Mouse (Mus musculus): ENCODE measurements around the gene Thoc6.

Thoc6 gene

DNA sequence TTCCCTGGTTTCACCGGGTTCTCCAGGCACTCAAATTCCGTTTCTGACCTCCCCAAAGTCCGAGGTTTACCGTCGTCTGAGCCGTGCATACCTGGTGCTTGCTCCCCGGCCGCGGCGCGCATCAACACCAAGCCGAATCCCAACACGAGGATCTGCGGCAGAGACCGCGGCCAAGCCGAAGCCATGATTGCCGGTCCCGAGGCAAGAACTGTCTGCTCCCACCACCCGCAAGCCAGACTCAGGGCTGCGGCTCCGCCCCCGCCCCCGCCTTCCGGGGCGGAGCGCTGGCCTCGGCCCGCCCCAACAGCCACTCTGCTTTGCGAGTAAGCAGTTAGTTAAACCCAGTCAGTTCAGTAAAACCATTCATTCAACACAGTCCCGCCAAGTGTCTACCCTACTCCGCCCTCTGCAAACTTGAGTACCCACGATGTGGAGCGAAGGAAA is 3.6 kb upstream of the Thoc6 start, which contains the start of gene Tnfrsf12a:
Tnfrsf12a (minus strand) TSS at position 233 of the 444 bp plus-strand sequence.
- peak; percentile 94 for DNase-seq (ENCODE audit: low read depth)

GRCm38 (mm10) chr17:23676473-23677031 is 2.9 kb upstream of the Thoc6 start:
- peak; percentile 58 for DNase-seq (ENCODE audit: low read depth)

DNA sequence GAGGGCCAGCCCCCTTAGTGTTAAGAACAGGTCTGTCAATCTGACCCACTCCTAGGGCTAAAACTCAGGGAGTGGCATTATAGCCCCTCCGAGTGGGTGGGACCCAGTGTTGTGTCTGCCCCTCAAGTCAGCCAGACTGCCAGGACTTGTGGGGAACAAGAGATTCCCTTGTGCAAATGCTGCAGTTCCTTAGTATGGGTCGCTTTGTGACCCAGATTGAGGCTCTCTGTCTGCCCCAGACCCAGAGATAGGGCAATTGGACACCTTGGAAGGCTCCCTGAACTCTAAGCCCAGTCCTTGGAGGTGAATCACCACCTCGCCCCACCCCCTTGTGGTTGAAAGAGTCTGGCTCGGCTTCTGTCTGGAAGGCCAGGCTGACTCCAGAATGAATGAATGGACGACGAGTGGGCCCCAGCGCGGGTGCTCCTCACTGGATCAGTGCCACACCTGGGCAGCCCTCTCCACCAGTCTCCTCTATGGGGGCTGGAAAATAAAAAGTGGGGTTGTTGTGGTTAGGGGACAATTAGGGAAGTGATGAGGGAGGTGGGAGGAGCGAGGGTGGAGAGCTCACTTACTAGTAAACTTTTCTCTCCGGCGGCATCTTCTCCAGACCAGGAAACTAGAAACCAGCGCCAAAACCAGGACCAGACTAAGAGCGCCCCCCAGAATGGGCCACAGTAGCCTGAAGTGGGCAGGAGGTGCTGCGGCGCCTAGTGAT is 2.0 kb upstream of the Thoc6 start:
- DNase-seq (ENCODE audit: low read depth): peak; percentile 48

GRCm38 (mm10) chr17:23675127-23675526 is 1.4 kb upstream of the Thoc6 start:
- no peak for DNase-seq (ENCODE audit: low read depth)

DNA sequence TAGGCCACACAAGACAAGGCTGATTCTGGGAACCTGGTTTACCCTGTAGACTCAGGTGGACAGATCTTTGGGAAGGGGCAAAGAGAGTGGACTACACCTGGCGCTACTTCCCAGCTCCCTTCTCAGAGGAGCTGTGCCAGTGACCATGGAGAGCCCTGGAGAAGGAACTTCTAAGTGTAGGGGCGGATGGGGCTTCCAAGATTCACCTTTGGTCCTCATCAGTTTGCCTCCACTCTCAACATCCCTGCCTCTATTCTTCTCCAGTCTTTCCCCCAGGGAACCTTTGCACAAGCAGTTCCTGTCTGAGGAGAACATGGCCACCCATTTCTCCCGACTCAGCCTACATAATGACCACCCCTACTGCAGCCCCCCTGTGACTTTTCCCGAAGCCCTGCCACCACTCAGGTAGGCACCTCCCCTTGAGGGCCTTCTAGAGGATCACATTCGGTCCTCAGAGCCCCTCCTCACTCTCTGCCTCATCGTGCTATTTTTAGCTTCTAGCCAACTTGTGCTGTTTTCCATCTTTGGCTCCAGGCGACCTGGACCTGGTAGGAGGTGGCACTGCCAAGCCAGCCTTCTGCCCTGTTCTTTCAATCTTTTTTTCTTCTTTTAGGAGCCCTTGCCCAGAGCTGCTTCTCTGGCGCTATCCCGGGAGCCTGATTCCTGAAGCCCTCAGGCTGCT is 730 bp upstream of the Thoc6 start:
- no peak for DNase-seq (ENCODE audit: low read depth)

DNA sequence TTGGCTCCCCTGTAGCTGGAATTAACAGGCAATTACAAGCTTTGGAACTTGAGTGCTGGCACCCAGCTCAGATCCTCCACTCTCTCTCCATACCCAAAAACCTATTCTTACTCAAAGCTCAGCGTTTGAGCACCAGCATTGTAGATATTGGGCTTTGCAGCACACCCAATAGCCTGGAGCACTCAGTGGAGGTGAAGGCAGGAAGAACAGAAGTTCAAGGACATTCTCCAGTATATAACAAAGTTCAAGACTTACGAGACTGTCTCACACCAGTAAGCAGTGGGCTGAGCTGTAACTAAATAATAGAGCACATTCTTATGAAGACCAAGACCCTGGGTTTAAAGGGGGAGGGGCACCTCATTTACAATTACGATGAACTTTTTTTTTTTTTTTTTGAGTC is 921 bp downstream of the Thoc6 start:
- no peak for DNase-seq (ENCODE audit: low read depth)

DNA sequence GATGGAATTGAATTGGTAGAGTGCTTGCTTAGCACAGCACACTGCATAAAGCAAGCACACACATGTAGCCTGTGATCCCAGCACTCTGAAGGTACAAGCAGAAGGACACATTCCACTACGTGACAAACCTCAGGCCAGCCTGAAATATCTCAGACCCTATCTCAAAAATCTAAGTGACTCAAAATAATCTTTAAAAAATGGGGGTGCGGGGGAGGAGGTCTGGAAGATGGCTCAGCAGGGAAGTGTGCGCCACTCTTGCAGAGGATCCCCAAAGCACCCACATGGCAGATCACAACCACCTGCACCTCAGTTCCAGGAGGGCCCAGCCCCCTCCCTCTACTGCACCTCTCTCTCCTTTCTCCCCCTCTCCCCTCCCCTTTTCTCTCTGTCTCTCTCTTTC is 2.2 kb downstream of the Thoc6 start:
- DNase-seq (ENCODE audit: low read depth): no peak

GRCm38 (mm10) chr17:23670516-23671074 is 3.1 kb downstream of the Thoc6 start:
- no peak for DNase-seq (ENCODE audit: low read depth)

DNA sequence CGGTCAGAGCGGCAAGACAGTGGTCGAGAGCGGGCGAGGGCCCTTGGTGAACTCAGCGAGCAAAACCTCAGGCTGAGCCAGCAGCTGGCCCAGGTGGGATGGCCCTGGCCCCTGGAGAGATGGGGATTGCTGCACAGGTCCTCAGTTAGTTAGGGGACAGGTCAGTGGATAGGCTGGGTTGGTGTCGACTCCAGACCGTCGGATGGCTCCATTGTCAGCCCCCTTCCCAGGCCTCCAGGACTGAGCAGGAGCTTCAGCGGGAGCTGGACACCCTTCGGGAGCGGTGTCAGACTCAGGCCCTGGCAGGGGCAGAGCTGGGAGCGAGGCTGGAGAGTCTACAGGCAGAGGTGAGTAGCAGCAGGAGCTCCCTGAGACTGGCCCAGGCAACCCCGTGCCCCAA is 8.2 kb downstream of the Thoc6 start:
- no peak for DNase-seq (ENCODE audit: low read depth)

DNA sequence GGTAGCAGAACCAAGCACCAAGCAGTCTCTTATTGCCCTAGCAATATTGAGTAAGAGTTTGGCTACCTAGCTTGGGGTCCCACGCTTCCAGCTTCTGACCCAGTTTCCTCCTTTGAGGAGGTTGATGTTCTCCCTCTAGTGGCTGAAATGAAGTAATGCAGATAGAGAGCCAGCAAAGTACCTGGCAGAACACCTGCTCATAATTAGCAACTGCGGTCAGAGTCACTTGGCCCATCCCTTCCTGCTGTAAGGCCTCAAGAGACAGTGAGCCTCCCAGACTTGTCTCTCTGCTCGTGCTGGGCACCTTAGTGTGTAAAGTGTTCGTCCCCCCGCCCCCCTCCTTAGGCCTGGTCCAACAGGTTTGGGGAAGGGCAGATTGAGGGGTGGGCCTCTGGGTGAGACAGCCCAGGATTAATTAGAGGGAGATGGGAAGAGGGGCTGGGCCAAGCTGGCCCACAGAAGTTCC is 9.1 kb downstream of the Thoc6 start:
- DNase-seq (ENCODE audit: low read depth): peak; percentile 73

- DNase-seq (ENCODE audit: low read depth): peak; percentile 55
Measured at GRCm38 (mm10) chr17:23661526-23661925, 12.2 kb downstream of the Thoc6 start.

GRCm38 (mm10) chr17:23660876-23661200 is 12.8 kb downstream of the Thoc6 start:
- DNase-seq (ENCODE audit: low read depth): no peak

DNA sequence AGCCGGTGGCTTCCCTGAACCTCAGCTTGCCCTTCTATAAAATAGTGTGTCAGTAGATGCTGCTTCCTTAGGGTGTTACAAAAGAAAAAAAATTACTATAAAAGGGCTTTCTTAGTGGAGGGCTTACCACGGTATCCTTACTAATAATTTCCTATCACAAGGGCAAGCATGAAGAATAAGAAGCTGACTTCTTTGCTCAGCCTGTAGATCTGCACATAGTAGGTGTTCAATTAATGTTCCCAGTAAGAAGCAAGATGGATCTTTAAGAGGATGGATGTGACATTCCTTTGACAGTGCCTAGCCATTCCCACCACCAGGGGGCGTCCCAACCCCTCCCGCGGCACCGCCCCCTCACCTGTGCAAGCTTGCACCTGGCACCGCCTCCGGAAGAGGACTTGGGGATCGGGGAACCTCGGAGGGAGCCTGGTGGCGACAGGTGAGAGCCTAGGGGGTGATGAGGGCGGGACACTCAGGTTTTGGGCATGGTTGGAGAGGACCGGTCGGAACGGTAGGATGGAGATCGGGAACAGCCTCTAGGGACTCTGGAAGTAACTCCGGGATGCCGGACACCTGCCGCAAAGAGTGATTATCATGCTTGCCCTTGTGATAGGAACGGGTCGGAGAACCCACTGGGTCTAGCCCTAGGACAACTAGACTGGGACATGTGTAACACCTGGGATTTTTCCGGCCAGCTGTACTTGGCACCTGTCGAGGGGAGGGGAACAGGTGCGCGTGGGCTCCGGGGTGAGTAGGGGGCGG is 13.4 kb downstream of the Thoc6 start, which contains the start of gene Bicdl2:
Bicdl2 (plus strand) TSS at position 390 of the 759 bp plus-strand sequence.
- peak; percentile 72 for DNase-seq (ENCODE audit: low read depth)

GRCm38 (mm10) chr17:23658450-23658849 is 15.2 kb downstream of the Thoc6 start:
- DNase-seq (ENCODE audit: low read depth): no peak

- no peak for DNase-seq (ENCODE audit: low read depth)
Measured at GRCm38 (mm10) chr17:23654410-23654809, 19.3 kb downstream of the Thoc6 start.

- no peak for DNase-seq (ENCODE audit: low read depth)
Measured at GRCm38 (mm10) chr17:23654001-23654400, 19.7 kb downstream of the Thoc6 start.

DNA sequence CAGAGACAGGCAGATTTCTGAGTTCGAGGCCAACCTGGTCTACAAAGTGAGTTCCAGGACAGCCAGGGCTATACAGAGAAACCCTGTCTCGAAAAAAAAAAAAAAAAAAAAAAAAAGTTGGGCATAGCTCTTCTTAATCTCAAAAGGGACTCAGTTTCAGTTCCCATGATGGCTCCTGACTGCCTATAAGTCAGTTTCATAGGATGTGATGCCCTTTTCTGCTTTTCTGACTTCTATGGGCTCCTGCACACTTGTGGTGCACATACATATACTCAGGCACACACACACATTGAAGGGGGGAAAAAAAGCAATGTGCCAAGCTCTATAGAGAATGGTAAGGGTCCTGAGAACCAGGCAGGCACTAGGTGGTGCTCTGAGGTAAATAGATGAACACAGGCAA is 20.4 kb downstream of the Thoc6 start:
- DNase-seq (ENCODE audit: low read depth): no peak

DNA sequence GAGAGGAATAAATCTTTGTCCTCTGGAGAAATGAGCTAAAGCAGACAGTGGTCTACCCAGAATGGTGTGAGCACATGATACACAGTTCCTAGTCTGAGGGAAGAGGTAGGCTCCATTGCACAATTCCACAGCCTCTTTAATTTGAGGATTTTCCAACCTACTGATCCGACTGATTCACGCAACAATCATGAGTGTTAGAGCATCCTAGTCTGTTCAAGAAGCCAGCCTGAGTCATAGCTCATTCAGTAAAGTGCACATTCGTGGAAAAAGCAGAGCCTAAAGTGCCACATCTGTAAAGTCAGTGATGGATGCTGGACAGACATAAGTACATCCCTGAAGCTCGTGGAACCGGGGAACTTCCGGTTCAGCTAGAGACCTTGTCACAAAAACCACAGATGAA is 22.3 kb downstream of the Thoc6 start:
- DNase-seq (ENCODE audit: low read depth): no peak

DNA sequence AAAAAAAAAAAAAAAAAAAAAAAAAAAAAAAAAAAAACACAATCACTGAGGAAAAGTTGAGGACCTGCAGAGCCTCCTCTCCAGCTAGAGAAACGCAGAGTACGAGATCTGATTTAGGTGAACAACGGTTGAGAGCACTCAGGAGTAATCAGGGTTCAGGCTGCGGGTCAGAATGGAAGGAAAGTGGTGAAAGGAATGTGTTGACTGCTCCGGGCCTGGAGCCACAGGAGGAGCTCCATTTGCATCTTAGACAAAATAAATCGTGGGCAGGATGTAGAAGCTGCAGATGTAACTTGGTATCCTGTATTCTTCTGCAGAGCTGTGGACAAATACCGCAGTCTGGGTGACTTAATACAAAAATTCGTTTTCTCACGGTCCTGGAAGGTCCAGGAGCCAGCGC is 27.8 kb downstream of the Thoc6 start:
- no peak for DNase-seq (ENCODE audit: low read depth)

GRCm38 (mm10) chr17:23644613-23645495 is 28.8 kb downstream of the Thoc6 start, which contains the start of gene Mmp25:
TSS of gene Mmp25 (minus strand) at chr17:23645277.
- DNase-seq (ENCODE audit: low read depth): no peak

GRCm38 (mm10) chr17:23631241-23631640 is 42.4 kb downstream of the Thoc6 start:
- no peak for DNase-seq (ENCODE audit: low read depth)
